Mouse (Mus musculus) MEL (cell line): ENCODE measurements at regions not wholly inside any gene's neighbourhood (a gene's known extent, or its start where the extent isn't known, plus 50 kb on each side); places are given as distances from the start of the nearest gene placed in this dataset.

Experiments
- DNase-seq: peaks from one replicate; pipeline ENCODE4 v3.0.0; 2011; ENCODE audit warnings: low read depth, low spot score
- H3K27ac ChIP-seq: 2 replicates; pipeline ENCODE4 v1.5.1; 2012; ENCODE audit warnings: low read depth, mild to moderate bottlenecking, control low read depth, low read length, moderate library complexity; ENCODE audit not compliant: control insufficient read depth
- H3K27me3 ChIP-seq, 2 experiments: fragments of 150-350 bp in 1 of 2; sonication (generic) in 1 of 2; 2 replicates each; pipeline ENCODE4 v1.6.1; 2012; ENCODE audit warnings: low read length in 2 of 2, mild to moderate bottlenecking in 2 of 2, improper control_type of control experiment in 1 of 2, moderate library complexity in 1 of 2; ENCODE audit not compliant: insufficient read depth in 2 of 2, control insufficient read depth in 1 of 2
- H3K36me3 ChIP-seq, 2 experiments: 2 replicates each; pipeline ENCODE4 v1.6.1; 2012 to 2014; ENCODE audit warnings: low read length in 2 of 2, improper control_type of control experiment in 1 of 2, inconsistent platforms in 1 of 2, mild to moderate bottlenecking in 1 of 2; ENCODE audit not compliant: insufficient read depth in 2 of 2, control insufficient read depth in 1 of 2
- H3K4me1 ChIP-seq, 2 experiments: fragments of 150-350 bp in 1 of 2; sonication (generic) in 1 of 2; 2 replicates each; pipeline ENCODE4 v1.6.1; 2012; ENCODE audit warnings: low read length in 2 of 2, improper control_type of control experiment in 1 of 2, mild to moderate bottlenecking in 1 of 2; ENCODE audit not compliant: insufficient read depth in 2 of 2, control insufficient read depth in 1 of 2
- H3K4me3 ChIP-seq, 2 experiments: fragments of 150-350 bp in 1 of 2; sonication (generic) in 1 of 2; 2 replicates each; pipeline ENCODE4 v1.5.1; 2012; ENCODE audit warnings: low read depth in 2 of 2, low read length in 2 of 2, mild to moderate bottlenecking in 2 of 2, moderate library complexity in 2 of 2, control low read depth in 1 of 2, improper control_type of control experiment in 1 of 2; ENCODE audit not compliant: control insufficient read depth in 1 of 2, insufficient read depth in 1 of 2
- H3K79me2 ChIP-seq: 2 replicates; pipeline ENCODE4 v1.6.1; 2012; ENCODE audit warnings: mild to moderate bottlenecking, low read length, moderate library complexity; ENCODE audit not compliant: control insufficient read depth, poor library complexity, insufficient read depth
- H3K9ac ChIP-seq: 2 replicates; pipeline ENCODE4 v1.6.1; 2012; ENCODE audit warnings: low read depth, mild to moderate bottlenecking, control low read depth, low read length, moderate library complexity; ENCODE audit not compliant: control insufficient read depth, poor library complexity, severe bottlenecking
- H3K9me3 ChIP-seq: fragments of 150-350 bp; sonication (generic); replicated peaks from 2 replicates; pipeline ENCODE4 v1.6.1; 2012; ENCODE audit warnings: mild to moderate bottlenecking, low read length, improper control_type of control experiment, moderate library complexity; ENCODE audit not compliant: insufficient read depth
- CHD2 ChIP-seq: IDR thresholded peaks from 2 replicates; pipeline ENCODE4 v1.6.1; 2011; ENCODE audit warnings: low read length, improper control_type of control experiment
- CTCF ChIP-seq, 3 experiments: IDR thresholded peaks in 2 of 3; conservative IDR thresholded peaks in 1 of 3; 2 replicates each; pipeline ENCODE4 v1.5.1; 2011 to 2012; ENCODE audit warnings: low read length in 3 of 3, low read depth in 2 of 3, mild to moderate bottlenecking in 2 of 3, improper control_type of control experiment in 1 of 3, inconsistent platforms in 1 of 3, mixed read lengths in 1 of 3, moderate library complexity in 1 of 3; ENCODE audit not compliant: control insufficient read depth in 1 of 3, insufficient read depth in 1 of 3, poor library complexity in 1 of 3, severe bottlenecking in 1 of 3
- E2F4 ChIP-seq: IDR thresholded peaks from 2 replicates; pipeline ENCODE4 v1.6.1; 2011; ENCODE audit warnings: low read depth, low read length, improper control_type of control experiment, borderline replicate concordance
- EP300 ChIP-seq, 2 experiments: IDR thresholded peaks; 2 replicates each; pipeline ENCODE4 v1.6.1; 2011; ENCODE audit warnings: improper control_type of control experiment in 2 of 2, low read length in 2 of 2, low read depth in 1 of 2, mild to moderate bottlenecking in 1 of 2
- ETS1 ChIP-seq: IDR thresholded peaks from 2 replicates; pipeline ENCODE4 v1.6.1; 2012; ENCODE audit warnings: low read depth, mild to moderate bottlenecking, inconsistent platforms, low read length, improper control_type of control experiment, moderate library complexity
- GABPA ChIP-seq: IDR thresholded peaks from 2 replicates; pipeline ENCODE4 v1.6.1; 2012; ENCODE audit warnings: low read depth, mild to moderate bottlenecking, inconsistent platforms, low read length, improper control_type of control experiment, moderate library complexity
- GATA1 ChIP-seq: IDR thresholded peaks from 2 replicates; pipeline ENCODE4 v1.6.1; 2011; ENCODE audit warnings: low read depth, low read length, improper control_type of control experiment
- HCFC1 ChIP-seq: IDR thresholded peaks from 2 replicates; pipeline ENCODE4 v1.6.1; 2012; ENCODE audit warnings: low read depth, mild to moderate bottlenecking, inconsistent platforms, low read length, improper control_type of control experiment, moderate library complexity
- KAT2A ChIP-seq: conservative IDR thresholded peaks from 2 replicates; pipeline ENCODE4 v1.6.1; 2012; ENCODE audit warnings: low read depth, low read length, improper control_type of control experiment, inconsistent platforms
- MXI1 ChIP-seq: IDR thresholded peaks from 2 replicates; pipeline ENCODE4 v1.6.1; 2011; ENCODE audit warnings: mild to moderate bottlenecking, low read depth, low read length, improper control_type of control experiment
- MYB ChIP-seq: IDR thresholded peaks from 2 replicates; pipeline ENCODE4 v1.6.1; 2011; ENCODE audit warnings: mild to moderate bottlenecking, low read depth, low read length, improper control_type of control experiment
- POLR2AphosphoS5 ChIP-seq: IDR thresholded peaks from 2 replicates; pipeline ENCODE4 v1.6.1; 2012; ENCODE audit warnings: low read depth, borderline replicate concordance, mild to moderate bottlenecking, inconsistent platforms, low read length, moderate library complexity, mixed read lengths
- RCOR1 ChIP-seq: IDR thresholded peaks from 2 replicates; pipeline ENCODE4 v1.6.1; 2012; ENCODE audit warnings: low read depth, mild to moderate bottlenecking, inconsistent platforms, low read length, improper control_type of control experiment
- TAL1 ChIP-seq: IDR thresholded peaks from 2 replicates; pipeline ENCODE4 v1.6.1; 2012; ENCODE audit warnings: mild to moderate bottlenecking, inconsistent platforms, low read length, moderate library complexity, mixed read lengths
- TBP ChIP-seq: IDR thresholded peaks from 2 replicates; pipeline ENCODE4 v1.8.0; 2011; ENCODE audit warnings: low read depth, low read length, improper control_type of control experiment
- TCF12 ChIP-seq: IDR thresholded peaks from 2 replicates; pipeline ENCODE4 v1.6.1; 2014; ENCODE audit warnings: low read depth, mild to moderate bottlenecking, inconsistent platforms, low read length, improper control_type of control experiment, moderate library complexity
- USF2 ChIP-seq, 2 experiments: IDR thresholded peaks; 2 replicates each; pipeline ENCODE4 v1.6.1; 2011 to 2012; ENCODE audit warnings: improper control_type of control experiment in 2 of 2, low read length in 2 of 2, borderline replicate concordance in 1 of 2, inconsistent platforms in 1 of 2, low read depth in 1 of 2, mild to moderate bottlenecking in 1 of 2; ENCODE audit not compliant: insufficient read depth in 1 of 2
- ZC3H11A ChIP-seq: IDR thresholded peaks from 2 replicates; pipeline ENCODE4 v1.6.1; 2012; ENCODE audit warnings: low read depth, mild to moderate bottlenecking, inconsistent platforms, low read length, improper control_type of control experiment
- ZKSCAN1 ChIP-seq: IDR thresholded peaks from 2 replicates; pipeline ENCODE4 v1.6.1; 2012; ENCODE audit warnings: low read depth, mild to moderate bottlenecking, inconsistent platforms, low read length, improper control_type of control experiment, moderate library complexity
- ZNF384 ChIP-seq: IDR thresholded peaks from 2 replicates; pipeline ENCODE4 v1.6.1; 2012; ENCODE audit warnings: low read depth, mild to moderate bottlenecking, inconsistent platforms, low read length, improper control_type of control experiment

GRCm38 (mm10) chr6:22490762-22491161, 134.7 kb upstream of the Fam3c start:
- Histone ChIP-seq H3K4me3 (no peak overlapping the region), H3K9me3 (no peaks in the 10 kb centered on the region), H3K79me2 (no peaks in the 10 kb centered on the region), H3K27ac (no peak overlapping the region), H3K36me3 (peaks cover 0 to 9% of the 10 kb centered on the region in 2 experiments; a peak in 2 of 4 replicates), H3K9ac (no peak overlapping the region), H3K4me1 (peaks cover 0 to 17% of the 10 kb centered on the region in 2 experiments; a peak in 3 of 4 replicates), H3K27me3 (no peaks in the 10 kb centered on the region; a peak in 1 of 4 replicates)
- no peak for DNase-seq
- TF ChIP-seq TBP = no peak
- no peak for TF ChIP-seq GABPA
- TF ChIP-seq ZKSCAN1 = no peak
- TF ChIP-seq POLR2AphosphoS5 = no peak
- no peak for TF ChIP-seq MYB
- no peak for TF ChIP-seq E2F4
- TF ChIP-seq CHD2 = no peak
- TF ChIP-seq HCFC1 = no peak
- TF ChIP-seq KAT2A = no peak
- TF ChIP-seq GATA1 = no peak
- TF ChIP-seq MXI1 = no peak
- no peak for TF ChIP-seq ZC3H11A
- no peak for TF ChIP-seq ETS1
- no peak for TF ChIP-seq CTCF (IDR thresholded peaks at IDR 0.05 in 2 of 3, conservative IDR thresholded peaks at IDR 0.05 in 1 of 3; ENCODE audit: control insufficient read depth in 1 of 3, insufficient read depth in 1 of 3, low read depth in 2 of 3, low read length in 3 of 3, poor library complexity in 1 of 3, severe bottlenecking in 1 of 3)

GRCm38 (mm10) chr6:22487467-22487866, 131.4 kb upstream of the Fam3c start:
- TF ChIP-seq CHD2 (no peak), EP300 (IDR thresholded peaks at IDR 0.05; ENCODE audit: low read depth in 1 of 2, low read length in 2 of 2) (peak; percentile 61 to 66), GATA1 (peak; percentile 40; the same call in 1 of the 2 replicates), ZNF384 (no peak), RCOR1 (peak; percentile 31; the same call in 1 of the 2 replicates), TCF12 (peak; percentile 34; the same call in 1 of the 2 replicates), USF2 (IDR thresholded peaks at IDR 0.05; ENCODE audit: borderline replicate concordance in 1 of 2, insufficient read depth in 1 of 2, low read depth in 1 of 2, low read length in 2 of 2) (no peak), TAL1 (peak; percentile 71)
- Histone ChIP-seq H3K4me3 (no peak overlapping the region), H3K36me3 (peaks cover 0 to 9% of the 10 kb centered on the region in 2 experiments; a peak in 2 of 4 replicates), H3K4me1 (peaks cover 0 to 14% of the 10 kb centered on the region in 2 experiments; a peak in 3 of 4 replicates), H3K9me3 (no peaks in the 10 kb centered on the region), H3K27me3 (no peaks in the 10 kb centered on the region; a peak in 1 of 4 replicates), H3K9ac (no peak overlapping the region), H3K27ac (no peak overlapping the region), H3K79me2 (no peaks in the 10 kb centered on the region)
- peak; percentile 41 for DNase-seq
